Mouse (Mus musculus) stomach, postnatal 0 days (tissue): ENCODE results near the gene Accs. TPM values are rescaled to one million over a fixed set of nuclear protein-coding genes. Genes with fewer than 3 reads are reported as not detected.

Source experiments
- ATAC-seq: fragments of 200-750 bp; cut with Nextera tagmentation; 2 replicates; pipeline ENCODE4 v1.8.0; 2017; ENCODE audit not compliant: low FRiP score, low TSS enrichment
- DNase-seq: peaks from one replicate; pipeline ENCODE4 v3.0.0-alpha.2; 2016; ENCODE audit warnings: low spot score
- H3K27ac ChIP-seq: fragments of 300-500 bp; sonication (generic); replicated peaks from 2 replicates; pipeline ENCODE4 v1.5.1; 2014; ENCODE audit warnings: mild to moderate bottlenecking, control low read depth
- H3K27me3 ChIP-seq: fragments of 300-500 bp; sonication (generic); 2 replicates; pipeline ENCODE4 v1.6.1; 2014; ENCODE audit warnings: low read length; ENCODE audit not compliant: control insufficient read depth, insufficient read depth
- H3K36me3 ChIP-seq: fragments of 300-500 bp; sonication (generic); 2 replicates; pipeline ENCODE4 v1.6.1; 2014; ENCODE audit warnings: low read length, mixed read lengths; ENCODE audit not compliant: control insufficient read depth, insufficient read depth
- H3K4me1 ChIP-seq: fragments of 300-500 bp; sonication (generic); replicated peaks from 2 replicates; pipeline ENCODE4 v1.6.1; 2014; ENCODE audit warnings: antibody characterized with exemption; ENCODE audit not compliant: control insufficient read depth, insufficient read depth
- H3K4me2 ChIP-seq: fragments of 300-500 bp; sonication (generic); replicated peaks from 2 replicates; pipeline ENCODE4 v1.6.1; 2014; ENCODE audit warnings: low read depth, mild to moderate bottlenecking, control low read depth, moderate library complexity
- H3K4me3 ChIP-seq: fragments of 300-500 bp; sonication (generic); 2 replicates; pipeline ENCODE4 v1.5.1; 2014; ENCODE audit warnings: low read depth, low read length, control low read depth
- H3K9ac ChIP-seq: fragments of 300-500 bp; sonication (generic); 2 replicates; pipeline ENCODE4 v1.6.1; 2014; ENCODE audit warnings: mild to moderate bottlenecking, low read length, control low read depth, mixed read lengths
- H3K9me3 ChIP-seq: fragments of 300-500 bp; sonication (generic); 2 replicates; pipeline ENCODE4 v1.6.1; 2016; ENCODE audit warnings: low read length; ENCODE audit not compliant: control insufficient read depth
- CTCF ChIP-seq: IDR thresholded peaks from 2 replicates; pipeline ENCODE4 v1.5.1; 2016; ENCODE audit warnings: antibody characterized with exemption, low read depth, mild to moderate bottlenecking, moderate library complexity
- EP300 ChIP-seq: optimal IDR thresholded peaks from 2 replicates; pipeline ENCODE3; 2016; ENCODE audit warnings: antibody characterized with exemption
- WGBS: fragments of 180-500 bp; shearing (Covaris S2); extraction: QIAGEN DNeasy Blood & Tissue Kit; methylation state at CpG from one replicate; pipeline ENCODE4 v1.1.7; 2014; 5-methylcytosine and 5-hydroxymethylcytosine counted together
- polyA plus RNA-seq: library from polyadenylated mRNA; unstranded; fragments of >200 nt; fragmentation: Nextera tagmentation; extraction: Ambion mirVana; gene quantifications from 2 replicates; pipeline ENCODE4 v1.2.1, GENCODE M21; 2015

The Accs gene
- polyA plus RNA-seq, 1 experiment from 2014 or later = 4.7 TPM

DNA sequence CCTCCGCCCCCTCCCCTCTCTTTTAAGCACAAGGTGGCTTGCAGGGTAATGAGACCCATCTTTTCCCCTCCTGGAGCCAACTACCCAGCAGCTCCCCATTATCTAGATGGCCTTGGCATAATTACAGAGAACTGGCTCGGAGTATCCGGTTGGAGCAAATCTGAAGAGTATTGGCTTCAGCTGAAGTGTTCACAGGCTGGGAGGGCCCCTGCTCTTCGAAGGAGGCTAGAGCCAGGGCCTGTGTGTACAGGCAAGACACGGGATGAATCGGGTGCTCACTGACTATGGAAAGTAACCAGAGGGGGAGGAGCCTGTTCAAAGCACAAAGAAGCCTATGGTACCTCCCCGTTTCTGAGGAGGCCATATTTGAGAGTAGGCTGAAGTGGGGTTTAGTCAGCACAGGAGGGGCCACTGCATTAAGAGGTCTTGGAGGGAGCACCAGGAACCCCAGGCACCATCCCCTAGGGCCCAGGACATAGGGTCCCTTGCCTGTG lies 19.4 kb upstream of the Accs start, which contains the start of gene Accsl:
Gene Accsl (minus strand): TSS at position 51 of the 494 bp plus-strand sequence.
- WGBS = 54% methylated on average over 7 of the region's 7 CpGs
- ATAC-seq = no peak; the same call in 1 of the 2 replicates

GRCm38 (mm10) chr2:93868566-93868965 lies 18.8 kb upstream of the Accs start:
- Histone ChIP-seq H3K4me3 (no peak overlapping the region), H3K4me1 (no peaks in the 10 kb centered on the region), H3K27ac (no peak overlapping the region), H3K9ac (no peak overlapping the region), H3K4me2 (no peak overlapping the region), H3K27me3 (no peaks in the 10 kb centered on the region), H3K9me3 (no peaks in the 10 kb centered on the region), H3K36me3 (no peaks in the 10 kb centered on the region)
- 79% methylated on average over 11 of the region's 11 CpGs for WGBS
- ATAC-seq (no peak), DNase-seq (no peak)
- no peak for TF ChIP-seq EP300
- no peak for TF ChIP-seq CTCF

More for the DNA sequence above, 19.4 kb upstream of the Accs start, which contains the start of gene Accsl:
- no peak within 1 kb of the TSS for H3K27ac ChIP-seq
- DNase-seq = no peak
- H3K9ac ChIP-seq = no peak within 1 kb of the TSS
- no peak within 1 kb of the TSS for H3K4me2 ChIP-seq
- TF ChIP-seq CTCF (no peak), EP300 (no peak)
- H3K9me3 ChIP-seq = no peaks in the 10 kb centered on the region
- H3K4me3 ChIP-seq = no peak within 1 kb of the TSS
- no peaks in the 10 kb centered on the region; the same call in 1 of the 2 replicates for H3K4me1 ChIP-seq
- H3K36me3 ChIP-seq = no peaks in the 10 kb centered on the region
- H3K27me3 ChIP-seq = no peaks in the 10 kb centered on the region

- Histone ChIP-seq H3K9ac (no peak overlapping the region), H3K4me2 (no peak overlapping the region), H3K4me3 (no peak overlapping the region), H3K36me3 (no peaks in the 10 kb centered on the region), H3K9me3 (no peaks in the 10 kb centered on the region), H3K27ac (no peak overlapping the region), H3K4me1 (no peaks in the 10 kb centered on the region), H3K27me3 (no peaks in the 10 kb centered on the region)
- no peak for DNase-seq
- TF ChIP-seq EP300 (no peak), CTCF (no peak)
- ATAC-seq = no peak
- 70% methylated on average over 4 of the region's 4 CpGs for WGBS
Observed at GRCm38 (mm10) chr2:93863229-93863628, 13.5 kb upstream of the Accs start.

DNA sequence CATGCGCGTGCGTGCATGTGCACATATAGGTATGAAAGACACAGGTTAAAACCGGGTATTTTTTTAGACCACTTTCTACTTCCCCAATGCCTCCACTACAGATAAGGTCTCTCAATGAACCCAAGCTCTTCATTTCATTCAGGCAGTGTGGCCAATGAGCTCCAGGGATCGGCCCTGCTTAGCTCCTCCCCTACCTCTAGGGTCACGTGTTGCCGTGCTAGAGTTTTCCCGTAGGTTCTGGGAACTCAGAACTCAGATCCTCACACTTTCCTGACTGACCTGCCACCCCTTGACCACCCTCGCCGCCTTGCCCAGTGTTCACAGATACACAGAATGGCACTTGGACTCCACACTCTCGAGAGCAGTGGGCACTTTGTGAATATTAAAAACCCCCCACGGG lies 9.1 kb upstream of the Accs start:
- no peak overlapping the region for H3K27ac ChIP-seq
- ATAC-seq (no peak), DNase-seq (no peak)
- 64% methylated on average over 12 of the region's 12 CpGs for WGBS
- no peak overlapping the region for H3K4me3 ChIP-seq
- no peaks in the 10 kb centered on the region for H3K27me3 ChIP-seq
- H3K4me1 ChIP-seq = no peaks in the 10 kb centered on the region
- TF ChIP-seq EP300 (no peak), CTCF (no peak)
- H3K9me3 ChIP-seq = no peaks in the 10 kb centered on the region
- no peak overlapping the region for H3K9ac ChIP-seq
- H3K36me3 ChIP-seq = no peaks in the 10 kb centered on the region
- H3K4me2 ChIP-seq = no peak overlapping the region

GRCm38 (mm10) chr2:93851303-93851702 lies 1.6 kb upstream of the Accs start:
- no peak for ATAC-seq
- H3K4me3 ChIP-seq = no peak overlapping the region
- no peak for DNase-seq
- no peak overlapping the region for H3K27ac ChIP-seq
- 0 out of 2 replicates have a peak, but pooled peaks cover 2% of the 10 kb centered on the region for H3K4me1 ChIP-seq
- TF ChIP-seq CTCF (no peak), EP300 (no peak)
- WGBS = 87% methylated on average over 1 of the region's 1 CpGs
- H3K9ac ChIP-seq = no peak overlapping the region
- no peaks in the 10 kb centered on the region for H3K9me3 ChIP-seq
- H3K27me3 ChIP-seq = no peaks in the 10 kb centered on the region
- no peaks in the 10 kb centered on the region for H3K36me3 ChIP-seq
- no peak overlapping the region for H3K4me2 ChIP-seq

GRCm38 (mm10) chr2:93850317-93850944 lies 688 bp upstream of the Accs start:
- no peaks in the 10 kb centered on the region for H3K9me3 ChIP-seq
- no peak for DNase-seq
- no peaks in the 10 kb centered on the region for H3K27me3 ChIP-seq
- WGBS = 36% methylated on average over 13 of the region's 13 CpGs
- peak overlapping the region; percentile 81; the same call in 1 of the 2 replicates for H3K4me2 ChIP-seq
- no peak for ATAC-seq
- TF ChIP-seq CTCF = no peak
- no peak for TF ChIP-seq EP300
- H3K27ac ChIP-seq = no peak overlapping the region
- H3K9ac ChIP-seq = no peak overlapping the region
- H3K4me3 ChIP-seq = no peak overlapping the region
- H3K36me3 ChIP-seq = no peaks in the 10 kb centered on the region
- H3K4me1 ChIP-seq = 0 out of 2 replicates have a peak, but pooled peaks cover 2% of the 10 kb centered on the region
